Mouse (Mus musculus) regulatory T cell (primary cell): Measurements from ENCODE around the gene Skp2.
"Not testable (repeated sequence)": the region's sequence is repeated elsewhere in the genome, so short reads cannot be mapped to it uniquely, and the experiment has no call there.

Experiments
- in situ Hi-C: fragments of 300-600 bp; cut with MboI, MseI; formaldehyde crosslinking; loops from one replicate; pipeline ENCODE4 v1.15.1; 2025; ENCODE audit warnings: high pct_unique_total_duplicates

Skp2 gene

DNA sequence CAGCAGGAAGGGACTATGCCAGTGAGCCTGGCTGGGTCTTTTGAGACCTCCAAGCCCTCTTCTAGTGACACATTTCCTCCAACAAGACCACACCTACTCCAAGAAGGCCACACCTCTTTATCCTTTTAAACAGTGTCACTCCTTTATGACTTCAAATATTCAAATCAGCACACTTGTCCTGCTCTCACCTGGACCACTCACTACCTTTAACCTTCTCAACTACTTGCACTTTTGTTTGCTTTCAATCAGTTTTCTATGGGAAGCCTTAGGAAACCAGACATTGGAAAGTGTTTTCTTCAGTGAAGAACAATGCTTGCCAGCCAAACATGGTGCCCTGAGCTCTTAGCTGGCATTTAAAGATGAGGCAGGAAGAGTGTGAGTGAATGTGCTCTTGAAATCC, at the start of gene Skp2:
Gene Skp2 (minus strand): TSS at position 101 of the 400 bp plus-strand sequence.
- in situ Hi-C loops = no loop called here

DNA sequence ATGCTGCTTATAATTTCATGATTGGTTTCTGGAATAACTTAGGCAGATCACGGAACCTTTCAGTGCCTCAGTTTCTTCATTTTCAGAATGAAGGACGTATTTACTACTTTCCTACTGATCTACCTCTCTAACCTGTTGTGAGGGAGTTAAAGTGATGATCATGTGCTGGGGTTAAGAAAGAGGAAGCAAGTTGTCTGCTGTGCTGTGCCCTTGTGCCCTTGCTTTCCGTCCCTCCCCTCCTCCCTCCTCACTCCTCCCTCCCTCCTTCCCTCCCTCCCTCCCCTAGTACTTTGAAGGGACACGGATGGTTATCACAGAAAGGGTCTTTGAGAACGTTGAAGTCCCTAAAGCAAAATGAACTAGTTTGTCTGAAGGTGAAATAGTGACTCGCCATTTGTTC, 43.2 kb upstream of the Skp2 start:
- in situ Hi-C loops = no loop called here

DNA sequence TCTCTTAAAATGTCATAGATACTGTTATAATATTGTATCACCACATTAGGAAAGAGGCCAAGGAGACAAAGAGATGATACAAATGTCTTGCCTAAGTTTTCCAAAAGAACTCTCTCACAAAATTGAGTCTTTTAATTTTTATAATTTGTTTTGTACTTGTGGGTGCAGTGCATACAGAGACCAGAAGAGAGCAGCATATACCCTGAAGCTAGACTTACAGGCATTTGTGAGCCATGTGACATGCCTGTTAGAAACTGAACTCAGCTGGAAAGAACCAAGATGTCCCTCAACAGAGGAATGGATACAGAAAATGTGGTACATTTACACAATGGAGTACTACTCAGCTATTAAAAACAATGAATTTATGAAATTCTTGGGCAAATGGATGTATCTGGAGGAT, 37.5 kb upstream of the Skp2 start:
- in situ Hi-C loops = not testable (repeated sequence)

DNA sequence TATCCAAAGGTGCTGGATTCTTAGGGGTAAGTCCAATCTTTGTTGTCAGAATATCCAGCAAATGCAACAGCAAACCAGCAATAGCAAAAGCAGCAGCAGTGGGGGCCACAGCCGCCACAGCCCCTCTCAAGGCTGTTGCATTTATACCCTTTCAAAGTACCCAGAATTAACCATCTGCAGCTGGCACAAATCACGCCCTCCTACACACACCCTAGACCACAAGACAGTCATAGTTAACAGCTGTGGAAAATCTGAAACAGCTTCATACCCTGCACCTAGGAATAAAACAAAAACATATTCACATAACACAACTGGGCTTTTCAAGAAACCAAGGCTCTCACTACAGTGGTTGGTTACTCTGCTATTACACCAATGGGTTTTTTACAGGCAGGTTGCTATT, 34.6 kb upstream of the Skp2 start:
- in situ Hi-C loops = no loop called here

DNA sequence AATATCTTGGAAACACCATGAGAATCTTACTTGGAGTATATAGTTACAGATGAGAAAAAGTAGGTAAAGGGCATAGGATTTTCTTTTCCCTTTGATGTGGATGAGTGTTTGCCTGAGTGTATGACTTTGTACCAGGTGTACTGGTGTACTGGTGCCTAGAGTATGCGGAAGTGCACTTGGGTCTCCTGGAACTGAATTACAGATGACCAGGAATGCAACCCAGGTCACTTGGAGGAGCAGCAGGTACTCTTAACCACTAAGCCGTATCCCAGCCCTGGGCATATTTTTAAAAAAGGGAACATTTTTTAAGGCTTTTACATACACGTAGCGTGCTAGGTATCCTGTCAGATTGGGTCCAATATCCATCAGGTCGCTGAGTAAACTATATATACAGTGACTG, 28.8 kb upstream of the Skp2 start:
- in situ Hi-C loops = no loop called here

DNA sequence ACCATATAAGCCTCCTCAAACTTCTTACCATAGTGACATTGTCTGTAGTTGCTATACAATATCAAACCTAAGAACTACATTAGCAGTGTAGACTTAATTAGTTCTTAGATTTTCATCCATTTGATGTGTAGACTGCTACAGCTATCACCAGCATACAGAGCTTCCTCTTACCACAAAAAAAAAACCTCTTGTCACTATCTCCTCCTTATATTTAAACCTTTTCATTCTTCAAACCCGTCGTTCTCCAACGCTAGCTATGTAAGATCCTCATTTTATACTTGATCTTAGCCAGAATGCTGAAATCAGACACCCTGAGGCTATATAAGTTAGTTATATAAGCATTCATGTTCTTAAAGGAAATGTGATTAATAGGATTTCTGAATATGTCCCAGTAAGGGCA, 21.8 kb upstream of the Skp2 start:
- in situ Hi-C loops = no loop called here

DNA sequence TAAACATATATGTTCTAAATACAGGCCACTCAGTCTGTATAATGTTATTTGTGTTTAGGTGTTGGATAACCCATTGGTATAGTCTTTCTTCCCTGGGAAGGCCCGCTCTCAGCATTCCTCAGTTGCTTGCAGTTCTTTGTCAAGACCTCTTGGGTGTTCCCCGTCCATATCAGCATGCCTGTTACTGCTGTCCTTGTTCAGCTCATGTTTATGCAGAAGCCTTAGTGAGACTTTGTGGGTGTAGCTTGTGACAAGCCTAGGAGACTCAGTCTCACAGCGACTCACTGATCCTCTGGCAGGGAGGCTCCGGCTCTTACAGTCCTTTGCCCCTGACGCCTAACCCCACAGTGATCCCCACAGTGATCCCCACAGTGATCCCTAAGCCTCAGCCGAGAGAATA, 8.9 kb upstream of the Skp2 start:
- in situ Hi-C loops = no loop called here

DNA sequence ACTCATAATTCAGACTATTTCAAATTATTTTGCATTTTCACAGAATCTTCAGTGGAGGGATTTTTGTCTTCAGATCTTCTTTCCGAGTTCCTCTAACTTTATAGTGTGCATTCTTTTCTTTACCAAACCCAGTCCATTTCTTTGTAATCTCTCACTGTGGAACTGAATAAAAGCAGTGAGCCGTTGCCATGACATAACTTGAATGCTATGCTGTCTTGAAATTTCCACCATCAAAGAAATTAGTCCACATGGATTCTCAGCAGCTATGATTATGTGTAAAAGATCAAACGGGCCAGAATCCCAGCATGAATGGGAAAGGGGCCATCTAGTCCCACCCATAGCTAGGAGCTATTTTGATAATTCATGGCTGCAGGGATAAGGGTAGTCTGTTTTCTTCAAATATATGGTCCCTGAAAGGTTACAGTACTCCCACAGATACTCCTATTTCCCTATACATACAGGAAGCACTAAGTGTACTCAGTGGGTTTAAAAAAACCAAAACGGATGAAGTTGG, 7.4 kb upstream of the Skp2 start:
- in situ Hi-C loops = no loop called here

DNA sequence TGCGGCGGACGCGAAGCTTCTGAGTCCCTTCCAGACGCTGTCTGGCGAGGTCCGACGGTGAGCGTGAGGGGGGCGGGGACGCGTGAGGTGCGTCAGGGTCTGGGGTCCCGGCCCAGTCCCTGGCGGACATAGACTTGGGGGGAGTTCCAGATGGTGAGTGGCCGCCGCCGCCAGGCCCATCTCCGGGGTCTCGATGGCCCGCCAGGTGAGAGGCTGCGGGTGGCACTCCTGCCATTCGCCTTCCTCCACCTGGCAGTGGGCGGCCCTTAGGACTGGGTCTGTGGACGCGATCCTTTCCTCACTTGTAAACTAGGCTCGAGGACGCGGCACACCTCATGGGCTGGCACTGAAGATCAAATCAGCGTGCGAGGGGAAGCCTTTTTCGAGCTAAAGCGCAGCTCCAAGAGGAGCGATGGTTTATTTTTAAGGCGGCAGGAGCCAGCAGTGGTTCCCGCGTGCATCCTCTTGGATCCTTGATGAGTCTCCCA, 14.5 kb downstream of the Skp2 start:
- in situ Hi-C loops = no loop called here

DNA sequence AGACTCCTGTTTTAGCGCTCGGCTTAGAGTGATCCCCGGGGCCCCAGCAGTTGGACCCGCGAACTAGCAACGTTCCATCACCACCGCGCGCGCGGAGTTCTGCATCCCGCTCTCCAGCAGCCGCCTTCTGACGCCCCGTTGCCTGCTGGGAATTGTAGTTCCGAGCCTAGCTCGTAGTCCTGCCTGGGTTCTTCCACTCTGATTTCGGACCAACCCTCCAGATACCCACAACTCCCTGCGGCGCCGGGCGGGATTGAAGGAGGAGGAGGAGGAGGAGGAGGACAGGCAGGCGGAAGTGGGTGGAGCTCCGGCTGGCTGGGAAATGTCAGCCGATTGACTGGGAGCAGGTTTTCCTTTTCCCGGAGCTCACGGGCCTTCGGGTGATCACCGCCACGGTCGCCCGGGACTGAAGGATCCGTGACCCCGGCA, 15.0 kb downstream of the Skp2 start, which contains the start of gene Lmbrd2:
Gene Lmbrd2 (plus strand): TSS at position 299 of the 429 bp plus-strand sequence.
- in situ Hi-C loops = no loop called here

DNA sequence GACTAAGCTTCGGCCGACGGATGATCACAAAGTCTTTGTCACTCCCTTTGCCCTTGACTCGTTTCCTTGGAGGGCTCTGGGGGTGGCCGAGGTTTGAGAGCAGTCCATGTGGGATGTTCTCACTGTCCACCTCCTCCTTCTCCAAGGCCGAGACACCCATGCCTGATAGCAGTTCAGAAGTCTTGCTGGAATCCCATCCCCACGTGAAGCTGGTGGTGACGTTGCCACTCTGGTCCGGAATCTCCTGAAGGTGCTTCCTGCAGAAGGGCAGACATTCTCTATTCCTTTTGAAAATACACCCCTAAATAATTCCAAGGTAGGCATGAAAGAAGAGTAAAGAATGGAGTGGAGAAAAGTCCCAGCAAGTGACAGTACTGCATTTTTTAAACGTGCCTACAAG, 15.8 kb downstream of the Skp2 start:
- in situ Hi-C loops = no loop called here

DNA sequence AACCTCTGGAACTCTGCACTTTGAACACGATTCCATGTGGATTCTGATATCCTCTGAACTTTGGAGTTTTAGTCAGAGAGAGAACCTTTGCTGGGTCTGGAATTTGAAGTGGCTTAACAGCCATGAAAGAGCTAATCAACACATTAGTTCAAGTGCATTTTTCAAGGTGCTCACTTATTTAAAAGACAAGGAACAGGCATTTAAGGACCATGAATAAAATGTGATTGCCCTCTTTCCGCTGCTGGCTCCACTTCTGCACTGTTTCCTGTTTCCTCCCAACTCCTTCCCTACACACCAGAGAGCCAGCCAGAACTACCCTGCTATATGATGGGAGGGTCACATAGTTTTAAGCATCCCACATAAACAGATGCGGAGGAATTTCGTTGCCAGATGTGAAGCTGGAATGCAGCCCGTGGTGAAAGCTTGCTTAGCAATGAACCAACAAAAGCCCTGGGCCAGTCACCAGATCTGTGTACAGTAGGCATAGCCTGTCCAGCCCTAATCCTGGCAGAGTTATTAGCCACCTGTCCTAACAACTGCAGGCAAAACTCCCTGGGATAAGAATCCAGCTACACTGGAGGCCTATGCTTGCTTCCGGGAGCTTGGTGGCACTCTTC, 20.2 kb downstream of the Skp2 start:
- in situ Hi-C loops = no loop called here

DNA sequence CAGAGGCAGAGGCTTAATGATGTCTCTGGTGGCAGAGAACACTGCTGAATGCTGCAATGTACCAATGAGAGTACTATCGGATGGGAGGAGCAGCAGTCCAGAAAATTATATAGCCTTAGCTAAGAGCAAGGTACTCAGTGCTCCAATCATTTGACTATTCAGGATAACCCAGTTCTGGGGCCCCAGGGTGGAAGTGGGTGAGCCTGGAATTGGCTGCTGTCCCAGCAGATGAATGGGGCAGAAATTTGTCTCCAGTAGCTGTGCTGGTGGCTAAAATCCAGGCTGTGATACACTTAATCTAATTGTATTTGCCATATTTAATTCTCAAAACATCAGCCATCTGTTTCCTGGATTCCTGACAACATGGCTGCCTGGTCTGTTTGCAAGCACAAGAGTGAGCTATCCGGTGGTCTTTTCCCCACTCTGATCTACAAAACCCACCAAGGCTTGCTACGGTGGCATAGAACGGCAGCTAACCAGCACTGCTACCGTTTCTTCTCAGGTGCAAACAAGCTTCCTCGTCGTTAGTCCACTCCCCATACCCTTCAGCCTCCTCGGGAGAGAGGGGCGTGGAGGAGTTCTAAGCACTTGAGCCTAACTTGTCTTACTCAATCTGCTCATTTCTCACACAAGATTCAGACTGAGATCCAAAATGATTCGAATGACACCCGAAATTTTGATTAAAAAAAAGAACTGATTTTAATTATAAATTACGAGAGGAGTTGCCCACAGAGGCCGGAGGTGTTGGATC, 22.4 kb downstream of the Skp2 start:
- in situ Hi-C loops = no loop called here

DNA sequence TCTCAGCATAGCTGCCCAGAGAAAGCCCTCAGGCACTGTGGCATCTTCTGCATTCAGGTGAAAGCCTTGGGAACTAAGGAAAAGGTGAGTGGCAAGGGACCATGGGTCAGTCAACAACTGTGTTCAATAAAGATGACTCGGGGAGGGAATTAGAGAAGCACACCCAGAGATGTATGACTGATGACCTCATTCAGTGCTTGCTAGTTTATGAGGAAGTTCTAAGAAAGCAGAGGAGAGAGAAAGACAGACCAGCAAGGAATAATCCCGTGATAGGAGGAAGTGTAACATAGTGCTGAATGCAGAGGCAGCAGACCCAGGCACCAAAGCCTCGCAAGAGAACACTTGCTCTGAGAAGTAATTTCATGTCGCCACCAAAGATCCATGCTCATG, 23.7 kb downstream of the Skp2 start:
- in situ Hi-C loops = no loop called here

DNA sequence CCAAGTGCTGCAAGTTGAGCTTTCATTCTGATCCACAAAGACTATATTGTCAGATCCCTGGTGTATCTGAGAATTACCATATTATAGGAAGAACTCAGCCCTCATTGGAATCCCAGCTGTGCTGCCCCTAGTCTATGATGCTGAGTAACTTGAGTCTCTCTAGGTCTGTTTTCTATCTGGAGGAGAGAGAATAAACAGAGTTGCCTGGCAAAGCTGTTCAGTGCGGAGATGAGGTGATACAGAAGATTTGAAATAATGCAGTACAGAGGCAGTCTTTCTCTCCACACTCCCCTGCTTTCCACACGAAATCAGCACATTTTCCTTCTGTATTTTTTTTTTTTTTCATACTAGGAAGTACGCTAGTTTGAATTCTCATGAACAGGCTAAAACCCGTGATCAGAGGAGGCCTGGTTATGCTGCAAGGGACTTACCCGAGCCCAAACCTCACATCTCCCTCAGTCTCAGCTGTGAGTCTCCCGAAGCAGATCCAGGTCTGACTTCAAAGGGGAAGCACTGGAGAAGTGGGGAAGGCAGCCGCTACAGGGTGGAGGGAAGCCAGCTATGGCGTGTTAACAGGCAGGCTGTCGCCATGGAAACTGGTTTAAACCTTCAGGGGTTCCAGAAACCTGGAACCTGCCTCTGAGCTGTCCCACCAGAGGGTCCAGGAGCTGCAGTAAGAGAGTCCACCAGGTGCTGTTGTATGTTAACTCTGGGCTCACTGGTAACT, 24.3 kb downstream of the Skp2 start:
- in situ Hi-C loops = no loop called here

DNA sequence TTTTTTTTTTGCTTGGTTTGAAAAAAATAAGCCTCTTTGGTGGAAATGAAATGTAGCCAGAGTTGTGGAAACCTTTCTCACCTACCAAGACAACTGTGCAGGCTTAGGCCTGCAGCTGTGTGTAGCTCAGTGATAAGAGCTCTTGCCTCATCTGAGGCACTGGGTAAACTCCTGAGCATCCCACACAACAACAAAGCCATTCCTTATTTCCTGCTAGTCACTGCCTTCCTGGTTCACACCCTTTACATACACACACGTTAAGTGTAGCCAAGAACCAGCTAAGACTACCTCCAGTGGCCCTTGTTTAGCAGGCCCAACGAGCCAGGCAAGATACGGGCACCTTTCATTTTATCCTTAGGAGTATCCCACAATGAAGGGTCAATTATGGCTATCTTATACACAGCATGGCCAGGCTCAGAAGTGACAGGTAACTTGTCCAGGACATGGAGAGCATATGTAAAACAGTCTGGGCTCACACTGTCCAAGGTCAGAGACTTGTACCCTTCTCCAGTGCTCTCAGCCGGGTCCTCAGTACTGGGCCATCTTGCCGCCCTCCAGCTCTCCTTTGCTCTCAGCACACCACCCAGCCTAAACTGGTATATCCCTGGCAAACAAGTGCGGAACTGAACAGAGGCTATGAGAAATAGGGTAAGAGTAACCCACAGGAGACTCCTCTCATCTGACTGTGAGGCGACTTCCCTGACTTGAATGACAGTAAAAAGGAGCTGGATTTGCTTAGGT, 28.0 kb downstream of the Skp2 start:
- in situ Hi-C loops = no loop called here

DNA sequence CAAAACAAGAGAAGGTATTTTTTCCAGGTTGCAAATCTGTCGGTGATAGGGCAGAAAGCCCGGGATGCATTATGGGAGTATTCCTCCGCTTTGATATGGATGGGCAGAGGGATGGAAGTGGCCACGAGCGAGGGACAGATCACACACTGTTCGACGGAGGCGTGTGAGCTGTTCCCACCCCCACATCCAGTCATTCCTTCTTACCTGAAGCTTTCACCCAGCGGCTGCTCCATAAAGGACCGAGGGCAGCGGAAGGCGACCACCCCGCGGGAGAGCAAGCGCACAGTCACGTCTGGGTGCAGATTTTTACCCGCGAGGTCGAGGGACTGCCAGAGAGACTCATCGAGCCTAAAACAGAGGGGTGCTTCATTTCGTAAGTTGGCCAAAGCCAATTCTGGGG, 30.4 kb downstream of the Skp2 start:
- in situ Hi-C loops = no loop called here

DNA sequence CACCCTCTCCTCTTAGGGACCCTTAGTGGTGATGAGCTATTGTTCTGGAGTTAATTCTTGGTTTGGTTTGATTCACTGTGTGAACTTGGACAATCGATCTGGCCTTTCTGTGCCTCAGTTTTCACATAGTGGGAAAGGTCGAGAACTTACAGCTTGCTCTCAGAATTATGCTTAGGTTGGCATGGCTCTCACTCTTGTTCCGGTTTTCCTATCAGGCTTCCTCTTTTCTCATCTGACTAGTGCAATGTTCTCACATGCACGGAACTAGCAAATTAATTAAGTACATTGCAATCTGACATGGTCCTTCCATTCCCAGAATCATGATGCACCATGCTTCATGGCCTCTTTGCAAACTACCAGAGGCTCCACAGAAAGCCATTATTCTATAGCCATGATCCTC, 32.2 kb downstream of the Skp2 start:
- in situ Hi-C loops = no loop called here

DNA sequence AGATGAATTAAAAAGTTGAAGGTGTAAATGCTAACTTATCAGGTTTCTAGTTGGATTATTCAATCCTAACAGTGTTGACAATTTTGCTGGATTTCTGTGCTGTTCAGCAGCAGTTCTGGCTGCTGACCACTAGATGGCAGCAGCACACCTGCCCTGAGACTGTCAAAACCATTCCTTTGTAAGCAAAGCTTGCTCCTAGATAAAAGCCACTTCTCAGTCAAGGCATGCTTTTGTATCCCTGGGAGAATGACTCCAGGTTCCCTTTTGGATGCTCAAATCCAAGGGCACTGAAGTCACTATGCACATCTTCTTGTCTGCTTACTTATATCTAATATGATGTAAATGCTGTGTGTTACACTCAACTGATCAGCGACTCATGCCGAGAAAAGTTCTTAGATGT, 35.1 kb downstream of the Skp2 start:
- in situ Hi-C loops = no loop called here

DNA sequence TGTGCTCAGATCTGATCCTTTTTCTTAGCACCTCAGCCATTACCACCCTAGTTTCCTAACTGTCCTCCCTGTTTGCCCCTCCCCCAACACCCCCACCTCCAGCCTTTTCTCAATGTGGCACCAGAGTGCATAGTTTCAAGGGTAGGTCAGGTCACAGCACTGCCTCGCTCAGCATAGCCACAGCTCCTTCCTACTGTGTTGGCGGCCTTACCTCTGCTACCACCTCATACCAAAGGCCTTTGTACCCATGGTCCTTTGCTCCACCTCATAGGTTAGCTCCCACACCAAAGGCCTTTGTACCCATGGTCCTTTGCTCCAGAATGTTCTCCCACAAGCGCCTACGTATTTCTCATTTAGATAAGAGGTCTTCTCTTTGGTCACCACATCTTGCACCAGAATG, 36.4 kb downstream of the Skp2 start:
- in situ Hi-C loops = loop anchor here (10.0 kb wide), 1 partner anchor 1234 kb away; no protein-coding TSS in a partner anchor

DNA sequence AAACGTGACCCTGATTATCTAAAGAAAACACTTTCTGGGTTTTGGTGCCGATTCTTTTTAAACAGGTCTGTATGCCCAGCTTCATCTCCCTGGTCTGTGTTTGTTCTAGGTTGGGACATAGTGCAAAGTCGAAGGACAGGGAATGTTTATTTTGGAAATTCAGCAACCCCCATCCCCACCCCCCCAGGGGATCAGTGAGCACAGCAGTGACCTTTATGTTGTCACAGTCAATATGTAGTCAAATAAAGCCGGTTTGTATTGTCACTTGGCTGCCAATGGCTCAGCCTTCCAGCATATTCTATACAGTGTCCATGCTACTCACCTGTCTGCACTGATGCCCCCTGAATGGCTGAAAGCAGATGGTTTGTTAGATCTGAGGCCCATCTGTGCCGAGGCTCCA, 40.6 kb downstream of the Skp2 start:
- in situ Hi-C loops = loop anchor here (10.0 kb wide), 1 partner anchor 1230 kb away; no protein-coding TSS in a partner anchor

DNA sequence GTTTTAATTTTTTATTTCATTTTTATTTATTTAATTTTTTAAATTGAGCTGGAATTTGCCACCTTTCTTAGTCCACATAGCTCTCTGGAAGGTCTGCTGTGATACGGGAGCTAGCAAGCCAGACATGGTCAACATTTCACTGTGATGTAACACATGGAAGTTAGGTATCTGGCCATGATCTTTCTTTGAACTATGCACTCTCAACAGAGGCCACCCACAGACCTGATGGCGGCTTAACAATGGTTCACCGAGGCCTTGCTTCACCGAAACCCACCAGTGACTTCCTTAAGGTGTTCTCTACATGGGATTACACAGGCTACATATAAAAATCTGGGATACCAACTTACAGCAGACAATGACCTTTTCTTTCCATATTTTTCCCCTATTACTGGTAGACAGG, 41.1 kb downstream of the Skp2 start:
- in situ Hi-C loops = loop anchor here (10.0 kb wide), 1 partner anchor 1229 kb away; no protein-coding TSS in a partner anchor
